Mouse (Mus musculus) spleen, postnatal 14 days (tissue): Measurements from ENCODE around the gene Btnl6.
"Not testable (repeated sequence)": the region's sequence is repeated elsewhere in the genome, so short reads cannot be mapped to it uniquely, and the experiment has no call there.

Source experiments
- DNase-seq, 2 experiments: peaks; one replicate each; pipeline ENCODE4 v3.0.0; 2021 to 2022; ENCODE audit warnings: low spot score in 2 of 2

Btnl6 gene

DNA sequence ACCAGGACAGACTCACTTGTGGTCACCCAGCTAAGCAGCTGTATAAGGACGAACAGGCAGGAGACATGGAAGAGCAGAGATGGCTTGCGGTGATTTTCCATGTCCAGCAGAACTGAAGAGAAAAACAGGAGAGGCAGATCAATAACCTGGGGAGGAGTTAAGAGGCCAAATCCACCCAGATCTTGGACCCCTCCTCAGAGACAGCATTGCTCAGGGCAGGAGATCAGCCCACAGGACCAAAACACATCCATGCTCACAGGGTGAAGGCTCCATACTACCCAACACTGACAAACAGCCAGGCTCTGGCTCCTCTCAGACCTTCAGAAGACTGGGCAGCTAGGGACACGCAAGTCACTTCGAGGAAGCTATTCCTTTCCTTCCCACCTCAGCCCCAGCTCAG, at the start of gene Btnl6:
Gene Btnl6 (minus strand): TSS at position 101 of the 400 bp plus-strand sequence.
- DNase-seq, result no peak

DNA sequence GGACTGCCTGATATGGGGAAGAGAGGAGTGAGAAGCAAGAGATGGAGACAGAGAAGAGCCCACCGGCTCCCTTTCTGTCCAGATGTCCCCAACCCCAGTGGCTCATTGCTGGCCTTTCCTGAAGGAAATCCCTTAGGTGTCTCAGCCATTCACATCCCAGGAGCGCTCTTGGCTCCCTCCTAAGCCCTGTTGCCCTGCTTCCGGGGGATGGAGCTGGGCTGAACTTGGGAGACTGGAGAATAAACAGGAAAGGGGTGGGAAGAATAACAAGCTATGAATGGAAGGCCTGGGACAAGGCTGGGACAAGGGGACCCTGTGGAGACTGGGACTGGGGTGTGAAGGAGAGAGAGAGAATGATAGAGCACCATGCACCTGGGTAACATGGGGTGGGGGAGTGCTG, 47.6 kb upstream of the Btnl6 start:
- no peak for DNase-seq

DNA sequence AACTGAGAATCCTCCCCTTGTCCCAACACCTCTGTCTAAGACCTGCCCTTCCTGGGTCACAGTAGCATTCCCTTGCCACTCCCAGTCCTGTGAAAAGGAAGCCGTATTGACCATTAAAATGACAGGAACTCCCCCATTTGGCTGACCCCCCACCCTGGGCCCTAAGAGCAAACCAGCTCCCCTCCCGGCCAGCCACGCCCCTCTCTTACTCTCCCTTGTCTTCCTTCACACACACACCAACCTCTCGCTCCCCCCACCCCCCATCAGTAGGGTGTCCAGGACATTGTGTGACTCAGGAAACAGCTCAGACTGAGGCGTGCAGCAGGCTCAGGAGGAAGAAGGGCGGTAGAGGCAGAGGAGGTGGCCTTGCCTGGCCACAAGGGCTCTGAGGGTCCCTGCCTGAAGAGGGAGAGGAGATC, 46.9 kb upstream of the Btnl6 start, which contains the start of gene Notch4:
Gene Notch4 (plus strand): TSS at position 266 of the 419 bp plus-strand sequence.
- no peak for DNase-seq

DNA sequence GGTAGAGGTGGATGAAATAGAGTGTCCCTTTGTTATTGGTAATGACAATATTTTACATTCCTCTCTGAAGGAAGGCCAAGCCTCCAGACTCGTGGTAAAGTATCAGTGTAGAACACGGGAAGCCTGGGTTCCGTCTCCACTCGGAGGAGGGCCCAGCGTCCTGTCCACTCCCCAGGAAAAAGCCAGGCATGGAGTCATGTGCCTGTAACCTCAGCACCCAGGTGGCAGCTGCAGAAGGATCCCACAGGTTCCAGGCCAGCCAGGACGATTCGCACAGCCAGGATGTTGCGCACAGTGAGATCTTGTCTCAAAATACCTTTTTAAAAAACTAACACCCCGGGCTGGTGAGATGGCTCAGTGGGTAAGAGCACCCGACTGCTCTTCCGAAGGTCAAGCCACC, 46.2 kb upstream of the Btnl6 start:
- DNase-seq, result no peak

DNA sequence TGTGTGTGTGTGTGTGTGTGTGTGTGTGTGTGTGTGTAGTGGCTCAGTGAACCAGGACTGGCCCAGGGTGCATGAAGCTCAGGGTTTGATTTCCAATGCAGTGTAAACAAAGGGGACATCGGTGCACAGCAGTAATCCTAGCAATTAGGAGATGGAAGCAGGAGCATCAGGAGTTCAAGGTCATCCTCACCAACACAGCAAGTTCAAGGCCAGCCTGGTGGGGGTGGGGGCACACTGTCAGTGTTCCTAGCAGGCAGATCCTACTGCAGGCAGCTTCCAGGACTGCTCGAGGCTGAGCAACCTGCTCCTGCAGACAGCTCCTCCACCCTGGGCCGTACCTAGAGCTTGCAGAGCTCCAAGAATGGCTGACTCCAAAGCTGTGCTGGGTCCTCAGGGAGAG, 45.4 kb upstream of the Btnl6 start:
- no peak for DNase-seq

DNA sequence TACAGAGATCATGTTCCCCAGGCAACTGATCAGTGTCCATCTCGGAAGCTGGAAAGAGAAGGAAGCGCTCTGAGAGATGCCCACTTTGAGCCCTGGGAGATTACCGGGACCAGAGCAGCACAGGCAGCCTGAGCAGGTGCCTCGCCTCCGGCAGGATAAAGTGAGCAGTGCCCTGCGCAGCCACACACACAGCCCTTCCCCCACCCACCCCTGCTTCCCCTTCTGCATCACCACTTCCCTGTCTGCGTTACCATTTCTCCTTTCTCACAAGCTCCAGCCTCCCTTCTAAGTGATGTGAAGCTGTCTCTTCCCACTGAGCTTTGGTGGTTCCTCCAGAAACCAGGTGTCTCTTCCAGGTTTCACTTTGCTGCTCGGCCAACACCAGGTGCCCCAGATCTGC, 44.0 kb upstream of the Btnl6 start:
- DNase-seq, result no peak

DNA sequence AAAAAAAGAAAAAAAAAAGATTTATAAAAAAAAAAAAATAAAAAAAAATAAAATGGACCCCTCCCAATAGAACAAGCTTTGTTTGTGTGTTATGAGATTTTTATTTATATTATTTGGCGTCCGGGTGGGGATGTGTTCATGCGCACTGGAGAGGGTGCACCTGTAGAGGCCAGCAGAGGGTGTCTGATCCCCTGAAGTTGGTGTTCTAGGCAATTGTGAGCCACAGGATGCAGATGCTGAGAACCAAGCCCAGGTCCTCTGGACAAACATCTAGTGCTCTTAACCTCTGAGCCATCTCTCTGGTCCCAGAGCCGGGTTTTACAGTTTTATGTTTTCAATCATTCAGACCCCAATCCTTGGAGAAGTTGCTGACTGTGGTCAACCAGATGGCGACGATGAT, 43.3 kb upstream of the Btnl6 start:
- no peak for DNase-seq

DNA sequence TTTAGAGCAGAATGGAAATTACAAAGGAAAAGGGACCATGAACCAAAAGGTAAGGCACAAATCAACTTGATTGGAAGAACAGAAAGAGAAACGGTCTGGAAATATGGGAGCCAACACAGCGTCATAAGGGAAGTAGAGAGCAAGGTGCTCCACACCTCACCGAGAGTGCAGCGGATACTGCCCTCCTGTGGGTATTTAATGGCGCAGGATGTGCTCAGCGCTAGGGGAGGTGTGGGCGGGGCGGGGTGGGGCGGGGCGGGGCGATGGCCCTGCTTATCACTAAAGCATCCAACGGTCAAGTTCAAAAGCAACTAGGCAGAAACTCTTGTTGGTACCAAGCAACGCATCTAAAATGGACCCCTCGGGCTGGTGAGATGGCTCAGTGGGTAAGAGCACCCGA, 42.7 kb upstream of the Btnl6 start:
- DNase-seq, result no peak

DNA sequence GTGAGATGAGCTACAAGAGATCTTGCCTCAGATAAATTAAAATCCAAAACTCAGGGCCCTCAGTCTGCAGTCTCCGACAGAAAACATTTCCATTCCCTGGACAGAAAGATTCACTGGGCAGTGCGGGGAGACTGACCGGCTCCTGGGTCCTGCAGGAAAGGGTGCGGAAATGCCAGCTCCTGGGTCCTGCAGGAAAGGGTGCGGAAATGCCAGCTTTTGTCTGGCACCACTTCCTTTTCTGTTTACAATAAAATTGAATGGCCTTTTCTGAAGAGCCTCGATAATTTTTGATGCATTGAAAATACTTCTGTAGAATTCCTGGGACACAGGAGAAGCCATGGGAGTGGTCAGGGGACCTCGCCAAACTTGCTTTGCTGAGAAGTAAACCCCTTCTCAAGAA, 42.0 kb upstream of the Btnl6 start:
- DNase-seq, result no peak

DNA sequence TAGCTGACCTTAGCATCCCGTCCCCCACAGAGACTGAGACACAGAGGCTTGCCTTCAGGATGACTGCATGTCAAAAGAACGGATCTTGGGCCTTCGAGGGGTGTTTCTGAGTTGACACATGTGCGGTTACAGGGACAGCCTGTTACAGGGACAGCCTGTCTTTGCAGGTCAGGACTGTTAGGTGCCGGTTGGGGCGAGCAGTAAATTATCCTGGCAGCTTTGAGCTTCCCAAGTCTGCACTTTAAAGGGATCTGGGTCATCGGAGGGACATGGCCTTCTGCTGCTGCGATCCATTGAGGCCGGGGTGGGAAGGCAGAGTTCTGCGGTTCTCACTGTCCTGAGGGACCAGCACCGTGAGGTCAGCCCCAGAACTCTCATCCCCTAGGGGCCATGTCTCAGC, 40.3 kb upstream of the Btnl6 start:
- DNase-seq, result no peak

DNA sequence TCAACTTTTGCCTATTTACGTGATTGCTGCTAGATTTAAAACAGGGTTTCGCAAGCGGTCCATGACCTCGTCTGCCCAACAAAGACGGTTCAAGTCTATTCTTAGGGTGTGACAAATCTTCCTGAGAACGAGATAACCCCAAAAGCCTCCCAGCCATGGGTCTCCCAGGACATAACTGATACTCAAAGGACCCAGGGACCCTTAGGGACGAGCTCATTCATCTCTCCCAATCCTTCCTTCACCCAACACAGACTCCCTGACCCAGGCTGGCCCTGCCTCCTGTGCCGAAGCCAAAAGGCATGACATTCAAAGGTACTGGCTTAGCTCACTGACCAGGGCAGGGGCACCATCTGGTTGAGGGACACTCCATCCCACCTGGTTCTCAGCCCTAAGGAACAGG, 39.3 kb upstream of the Btnl6 start:
- DNase-seq, result no peak

DNA sequence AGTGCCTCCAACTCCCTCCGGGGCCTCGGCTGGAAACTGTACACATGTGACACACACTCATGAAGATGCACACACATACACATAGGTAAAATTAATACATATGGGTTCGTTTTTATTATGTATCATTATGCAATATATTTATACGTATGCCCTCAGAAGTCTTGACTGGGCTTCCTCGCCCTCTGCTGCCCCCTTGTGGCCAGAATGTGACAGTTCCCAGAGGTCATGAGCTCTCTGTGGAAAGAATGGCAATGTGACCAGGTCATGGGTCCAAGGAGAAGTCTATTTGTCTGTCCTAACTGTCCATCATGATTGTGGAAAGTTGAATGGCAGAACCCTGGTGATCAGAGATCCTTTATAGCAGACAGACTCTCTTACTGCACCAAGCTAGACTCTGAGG, 38.3 kb upstream of the Btnl6 start:
- peak; percentile 59 to 78 for DNase-seq

DNA sequence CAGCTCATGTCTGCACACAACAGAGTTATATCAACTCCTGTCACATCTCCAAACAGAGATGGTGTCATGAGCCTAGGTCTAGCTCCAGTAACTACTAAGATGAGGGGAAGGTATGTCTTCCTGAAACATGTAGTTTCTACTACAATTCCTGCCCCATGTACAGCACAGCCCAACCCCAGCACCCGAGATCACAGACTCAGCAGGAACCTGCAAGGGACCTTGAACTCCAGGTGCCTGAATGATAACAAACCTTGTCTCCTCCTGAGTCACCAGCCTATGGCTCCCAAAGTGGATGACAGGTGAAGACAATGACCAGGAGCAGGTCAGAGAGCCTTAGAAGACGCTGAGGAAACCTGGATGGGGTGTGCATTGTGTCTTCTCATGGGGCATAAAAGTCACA, 32.7 kb upstream of the Btnl6 start:
- no peak for DNase-seq

DNA sequence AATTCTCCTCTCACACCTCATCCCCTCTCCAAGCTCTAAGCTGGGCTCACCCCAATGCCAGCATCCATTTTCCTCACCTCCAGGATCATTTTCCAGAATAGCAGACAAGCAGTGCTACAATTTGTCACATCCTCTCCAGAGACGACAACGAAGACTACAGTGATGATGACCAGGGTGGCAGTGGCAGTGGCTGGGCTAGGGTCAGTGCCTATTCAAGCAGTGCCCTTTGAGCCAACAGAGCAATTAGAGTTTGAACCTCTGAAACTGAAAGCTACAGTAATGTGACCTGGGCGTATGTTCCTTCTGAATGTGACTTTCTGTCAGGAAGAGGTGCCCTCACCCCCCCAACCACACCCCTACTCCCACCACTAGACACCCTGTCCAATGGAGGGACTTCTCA, 32.0 kb upstream of the Btnl6 start:
- DNase-seq, result no peak

DNA sequence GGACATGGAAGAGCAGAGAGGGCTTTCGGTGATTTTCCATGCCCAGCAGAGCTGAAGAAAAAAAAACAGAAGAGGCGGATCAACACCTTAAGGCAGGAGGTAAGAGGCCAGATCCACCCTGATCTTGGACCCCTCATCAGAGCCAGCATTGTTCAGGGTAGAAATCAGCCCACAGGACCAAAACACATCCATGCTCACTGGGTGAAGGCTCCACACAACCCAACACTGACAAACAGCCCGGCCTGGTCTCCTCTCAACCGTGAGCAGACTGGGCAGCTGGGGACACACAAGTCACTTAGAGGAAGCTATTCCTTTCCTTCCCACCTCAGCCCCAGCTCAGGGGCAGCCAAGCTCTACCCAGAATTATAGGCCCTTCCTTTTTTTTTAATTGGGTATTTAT, 30.4 kb upstream of the Btnl6 start:
- DNase-seq, result no peak

DNA sequence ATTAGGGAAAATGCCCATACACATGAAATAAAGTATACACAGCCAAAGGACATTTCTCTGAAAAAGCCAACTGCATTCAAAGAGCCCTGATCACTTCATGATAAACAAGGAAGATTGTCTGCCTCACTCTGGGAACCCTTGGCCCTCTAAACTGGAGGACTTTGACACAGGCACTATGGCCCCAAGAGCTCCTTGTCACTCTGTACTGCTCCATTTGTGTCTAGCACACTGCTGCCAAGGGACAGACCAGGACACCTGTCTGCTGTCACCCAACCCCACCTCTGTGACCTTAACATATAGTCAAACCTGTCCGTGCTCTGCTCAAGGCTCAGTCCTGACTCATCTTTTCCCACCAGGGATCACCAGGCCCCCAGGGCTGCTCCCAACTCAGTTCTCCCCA, 29.6 kb upstream of the Btnl6 start:
- DNase-seq, result no peak

DNA sequence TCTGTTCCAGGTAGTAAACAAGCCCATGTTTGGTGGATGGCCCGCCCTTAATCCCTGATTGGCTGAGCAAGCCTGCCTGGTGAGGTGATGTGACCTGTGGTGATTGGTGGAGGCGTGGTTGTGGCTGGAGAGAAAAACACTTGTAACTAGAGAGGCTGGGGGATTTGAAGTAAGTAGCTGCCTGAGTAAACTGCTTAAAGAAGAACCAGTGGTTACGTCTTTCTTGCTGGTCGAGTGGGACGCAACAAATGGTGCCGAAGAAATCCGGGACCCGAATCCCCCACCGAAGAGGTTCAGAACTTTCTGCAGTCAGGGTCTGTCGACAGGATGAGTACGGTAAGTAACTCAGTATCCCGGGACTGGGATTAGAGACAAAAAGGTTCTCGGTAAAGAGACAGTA, 26.4 kb upstream of the Btnl6 start:
- DNase-seq, result not testable (repeated sequence)

DNA sequence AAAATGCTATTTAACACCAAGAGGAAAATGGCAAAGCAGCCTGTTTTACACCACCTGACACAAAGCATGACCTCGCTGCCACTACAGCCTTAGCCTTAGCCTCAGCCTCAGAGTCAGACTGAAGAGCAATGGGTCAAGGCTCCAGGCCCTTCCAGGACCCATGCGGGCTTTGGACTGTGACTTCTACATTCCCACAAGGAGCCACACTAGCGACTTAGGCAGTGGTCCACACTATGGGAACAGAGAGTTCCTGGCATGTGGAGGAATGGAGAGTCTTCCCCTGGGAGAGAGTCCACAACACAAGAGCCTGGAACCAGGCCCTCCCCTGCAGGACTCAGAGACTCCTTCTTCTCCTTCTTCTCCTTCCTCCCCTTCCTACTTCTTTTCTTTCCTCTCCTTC, 15.5 kb upstream of the Btnl6 start:
- no peak for DNase-seq

DNA sequence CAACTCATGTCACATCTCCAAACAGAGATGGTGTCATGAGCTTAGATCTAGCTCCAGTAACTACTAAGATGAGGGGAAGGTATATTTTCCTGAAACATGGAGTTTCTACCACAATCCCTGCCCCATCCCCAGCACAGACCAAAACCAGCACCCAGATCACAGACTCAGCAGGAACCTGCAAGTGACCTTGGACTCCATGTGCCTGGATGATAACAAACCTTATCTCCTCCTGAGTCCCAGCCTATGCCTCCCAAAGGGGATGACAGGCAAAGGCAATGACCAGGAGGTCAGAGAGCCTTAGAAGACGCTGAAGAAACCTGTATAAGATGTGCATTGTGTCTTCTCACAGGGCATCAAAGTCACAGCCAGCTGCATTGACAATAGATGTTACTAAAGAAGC, 1.8 kb upstream of the Btnl6 start:
- DNase-seq, result no peak

DNA sequence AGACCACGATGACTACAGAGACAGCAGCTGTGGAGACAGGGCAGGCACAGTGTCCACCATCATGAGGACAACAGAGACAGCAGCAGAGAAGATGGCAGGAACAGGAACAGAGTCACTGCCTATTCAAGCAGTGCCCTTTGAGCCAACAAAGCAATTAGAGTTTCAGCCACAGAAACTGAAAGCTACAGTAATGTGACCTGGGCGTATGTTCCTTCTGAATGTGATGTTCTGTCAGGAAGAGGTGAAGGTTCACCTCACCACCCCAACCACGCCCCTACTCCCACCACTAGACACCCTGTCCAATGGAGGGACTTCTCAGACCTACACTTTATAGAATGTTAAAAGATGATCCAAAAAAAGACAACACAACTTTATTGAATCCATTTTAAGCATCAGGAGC, 1.4 kb upstream of the Btnl6 start:
- DNase-seq, result not testable (repeated sequence)

DNA sequence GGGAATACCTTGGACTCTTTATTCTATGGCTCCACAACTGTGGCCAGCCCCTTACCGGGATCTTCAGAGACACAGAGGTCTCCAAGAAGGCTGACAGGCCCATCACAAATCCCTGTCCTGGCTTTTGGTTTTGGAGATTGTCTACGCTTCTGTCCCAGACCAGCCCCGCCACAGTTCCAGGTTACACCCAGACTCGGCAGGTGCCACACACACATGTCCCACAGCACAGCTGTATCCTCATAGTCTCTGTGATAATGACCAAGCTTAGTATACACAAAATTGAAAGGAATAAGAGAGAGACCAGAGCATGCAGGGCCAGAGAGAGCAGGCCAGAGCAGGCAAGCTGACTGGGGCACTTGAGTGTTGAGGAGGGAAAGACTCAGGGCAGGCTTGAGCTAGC, 643 bp upstream of the Btnl6 start:
- no peak for DNase-seq

DNA sequence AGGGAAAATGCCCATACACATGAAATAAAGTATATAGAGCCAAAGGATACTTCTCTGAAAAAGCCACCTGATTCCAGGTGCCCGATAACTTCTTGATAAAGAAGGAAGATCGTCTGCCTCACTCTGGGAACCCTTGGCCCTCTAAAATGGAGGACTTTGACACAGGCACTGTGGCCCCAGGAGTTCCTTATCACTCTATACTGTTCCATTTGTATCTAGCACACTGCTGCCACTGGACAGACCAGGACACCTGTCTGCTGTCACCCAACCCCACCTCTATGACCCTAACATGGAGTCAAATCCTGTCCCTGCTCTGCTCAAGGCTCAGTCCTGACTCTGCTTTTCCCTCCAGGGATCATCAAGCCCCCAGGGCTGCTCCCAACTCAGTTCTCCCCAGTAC, 638 bp downstream of the Btnl6 start:
- no peak for DNase-seq

DNA sequence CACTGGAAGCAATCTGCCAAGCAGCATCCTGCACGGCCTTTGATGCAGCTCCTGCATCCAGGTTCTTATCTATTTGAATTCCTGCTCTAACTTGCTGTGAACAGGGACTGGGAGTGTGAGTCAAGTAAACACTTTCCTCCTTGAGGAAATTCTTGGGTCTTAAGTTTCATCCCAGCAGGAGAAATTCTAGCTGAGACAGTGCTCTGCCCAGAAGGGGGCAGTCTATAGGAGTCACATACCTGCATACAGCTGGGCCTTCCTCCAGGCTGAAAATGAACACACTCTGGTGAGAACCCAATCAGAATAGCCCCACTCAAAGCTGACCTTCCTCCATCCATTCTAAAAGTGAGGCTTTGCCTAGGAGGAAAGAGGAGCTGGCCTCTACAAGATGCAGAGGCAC, 5.4 kb downstream of the Btnl6 start:
- not testable (repeated sequence) for DNase-seq

DNA sequence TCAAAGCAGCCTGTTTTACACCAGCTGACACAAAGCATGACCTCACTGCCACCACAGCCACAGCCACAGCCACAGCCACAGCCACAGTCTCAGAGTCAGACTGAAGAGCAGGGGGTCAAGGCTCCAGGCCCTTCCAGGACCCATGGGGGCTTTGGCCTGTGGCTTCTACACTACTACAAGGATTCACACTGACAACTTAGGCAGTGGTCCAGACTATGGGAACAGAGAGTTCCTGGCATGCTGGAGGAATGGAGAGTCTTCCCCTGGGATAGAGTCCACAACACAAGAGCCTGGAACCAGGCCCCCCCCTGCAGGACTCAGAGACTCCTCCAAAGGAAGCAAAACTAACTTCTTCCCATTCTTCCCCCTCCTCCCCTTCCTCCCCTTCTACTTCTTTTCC, 9.6 kb downstream of the Btnl6 start:
- no peak for DNase-seq

DNA sequence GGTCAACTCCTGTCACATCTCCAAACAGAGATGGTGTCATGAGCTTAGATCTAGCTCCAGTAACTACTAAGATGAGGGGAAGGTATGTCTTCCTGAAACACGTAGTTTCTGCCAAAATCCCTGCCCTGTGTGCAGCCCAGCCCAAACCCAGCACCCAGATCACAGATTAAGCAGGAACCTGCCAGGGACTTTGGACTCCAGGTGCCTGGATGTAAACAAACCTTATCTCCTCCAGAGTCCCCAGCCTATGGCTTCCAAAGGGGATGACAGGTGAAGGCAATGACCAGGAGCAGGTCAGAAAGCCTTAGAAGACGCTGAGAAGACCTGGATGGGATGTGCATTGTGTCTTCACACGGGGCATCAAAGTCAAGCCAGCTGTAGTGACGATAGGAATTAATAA, 19.4 kb downstream of the Btnl6 start:
- DNase-seq, result not testable (repeated sequence)
